Mouse (Mus musculus) liver, embryonic 15.5 days (tissue): ENCODE results near the gene Dock9. TPM values are rescaled to one million over a fixed set of nuclear protein-coding genes. Genes with fewer than 3 reads are reported as not detected.

Experiments used
- ATAC-seq: fragments of 200-750 bp; cut with Nextera tagmentation; 2 replicates; pipeline ENCODE4 v1.8.0; 2017; ENCODE audit warnings: moderate number of reproducible peaks, mild to moderate bottlenecking, moderate library complexity; ENCODE audit not compliant: insufficient read depth
- H3K27ac ChIP-seq: fragments of 300-500 bp; sonication (generic); replicated peaks from 2 replicates; pipeline ENCODE4 v1.5.1; 2015; ENCODE audit warnings: mild to moderate bottlenecking, inconsistent platforms
- H3K27me3 ChIP-seq: fragments of 300-500 bp; sonication (generic); 2 replicates; pipeline ENCODE4 v1.6.1; 2015; ENCODE audit warnings: mild to moderate bottlenecking, inconsistent platforms
- H3K36me3 ChIP-seq: fragments of 300-500 bp; sonication (generic); replicated peaks from 2 replicates; pipeline ENCODE4 v1.6.1; 2015; ENCODE audit warnings: moderate library complexity, mild to moderate bottlenecking, inconsistent platforms
- H3K4me1 ChIP-seq: fragments of 300-500 bp; sonication (generic); replicated peaks from 2 replicates; pipeline ENCODE4 v1.6.1; 2015; ENCODE audit warnings: inconsistent platforms
- H3K4me2 ChIP-seq: fragments of 300-500 bp; sonication (generic); 2 replicates; pipeline ENCODE4 v1.6.1; 2015; ENCODE audit warnings: moderate library complexity, mild to moderate bottlenecking, inconsistent platforms
- H3K4me3 ChIP-seq: fragments of 300-500 bp; sonication (generic); replicated peaks from 2 replicates; pipeline ENCODE4 v1.5.1; 2015; ENCODE audit warnings: mild to moderate bottlenecking, inconsistent platforms
- H3K9ac ChIP-seq: fragments of 300-500 bp; sonication (generic); 2 replicates; pipeline ENCODE4 v1.6.1; 2015; ENCODE audit warnings: moderate library complexity, mild to moderate bottlenecking, inconsistent platforms
- H3K9me3 ChIP-seq: fragments of 300-500 bp; sonication (generic); replicated peaks from 2 replicates; pipeline ENCODE4 v1.6.1; 2016; ENCODE audit warnings: inconsistent platforms
- WGBS: fragments of 180-500 bp; shearing (Covaris S2); methylation state at CpG from one replicate; pipeline ENCODE4 v1.1.7; 2015; ENCODE audit warnings: mixed read lengths; ENCODE audit not compliant: insufficient replicate concordance; 5-methylcytosine and 5-hydroxymethylcytosine counted together
- polyA plus RNA-seq: library from polyadenylated mRNA; unstranded; fragments of >200 nt; fragmentation: Nextera tagmentation; extraction: Ambion mirVana; gene quantifications from 2 replicates; pipeline ENCODE4 v1.2.1, GENCODE M21; 2015

The Dock9 gene
- polyA plus RNA-seq, 1 experiment from 2014 or later = 1.2 TPM

GRCm38 (mm10) chr14:121504781-121505484, 292.7 kb downstream of the Dock9 start, which contains the start of gene Slc15a1:
Gene Slc15a1 (minus strand): TSS chr14:121505252.
- Histone ChIP-seq H3K9me3 (no peaks in the 10 kb centered on the region), H3K4me3 (no peak within 1 kb of the TSS), H3K4me1 (0 out of 2 replicates have a peak, but pooled peaks cover 2% of the 10 kb centered on the region), H3K36me3 (no peaks in the 10 kb centered on the region), H3K4me2 (peak within 1 kb of the TSS; percentile 35), H3K9ac (no peak within 1 kb of the TSS), H3K27me3 (peaks cover 44% of the 10 kb centered on the region), H3K27ac (no peak within 1 kb of the TSS)
- ATAC-seq = no peak
- WGBS = 10% methylated on average over 33 of the region's 33 CpGs

- no peak for ATAC-seq
- no peak overlapping the region for H3K4me3 ChIP-seq
- no peak overlapping the region for H3K9ac ChIP-seq
- H3K4me2 ChIP-seq = no peak overlapping the region
- H3K36me3 ChIP-seq = no peaks in the 10 kb centered on the region
- 39% methylated on average over 2 of the region's 2 CpGs for WGBS
- H3K4me1 ChIP-seq = no peaks in the 10 kb centered on the region
- H3K9me3 ChIP-seq = no peaks in the 10 kb centered on the region
- no peak overlapping the region for H3K27ac ChIP-seq
- peaks cover 37% of the 10 kb centered on the region for H3K27me3 ChIP-seq
These were observed 297.1 kb downstream of the Dock9 start for GRCm38 (mm10) chr14:121500577-121500976.

GRCm38 (mm10) chr14:121499769-121500168, 297.9 kb downstream of the Dock9 start:
- Histone ChIP-seq H3K9me3 (no peaks in the 10 kb centered on the region), H3K36me3 (no peaks in the 10 kb centered on the region), H3K9ac (no peak overlapping the region), H3K4me1 (no peaks in the 10 kb centered on the region), H3K27ac (no peak overlapping the region), H3K4me2 (no peak overlapping the region), H3K27me3 (peaks cover 29% of the 10 kb centered on the region), H3K4me3 (no peak overlapping the region)
- no peak for ATAC-seq
- 13% methylated on average over 1 of the region's 1 CpGs for WGBS

- no peaks in the 10 kb centered on the region for H3K36me3 ChIP-seq
- no peaks in the 10 kb centered on the region for H3K9me3 ChIP-seq
- no peak overlapping the region for H3K9ac ChIP-seq
- H3K4me2 ChIP-seq = no peak overlapping the region
- H3K4me3 ChIP-seq = no peak overlapping the region
- ATAC-seq = no peak
- H3K27ac ChIP-seq = no peak overlapping the region
- H3K4me1 ChIP-seq = no peaks in the 10 kb centered on the region
- 42% methylated on average over 1 of the region's 1 CpGs for WGBS
- H3K27me3 ChIP-seq = peaks cover 18% of the 10 kb centered on the region
These were observed 299.8 kb downstream of the Dock9 start for GRCm38 (mm10) chr14:121497800-121498199.

GRCm38 (mm10) chr14:121495741-121496140, 301.9 kb downstream of the Dock9 start:
- no peak overlapping the region for H3K27ac ChIP-seq
- peaks cover 17% of the 10 kb centered on the region for H3K27me3 ChIP-seq
- WGBS = 56% methylated on average over 4 of the region's 4 CpGs
- H3K4me3 ChIP-seq = no peak overlapping the region
- H3K9ac ChIP-seq = no peak overlapping the region
- H3K4me2 ChIP-seq = no peak overlapping the region
- no peaks in the 10 kb centered on the region for H3K36me3 ChIP-seq
- no peaks in the 10 kb centered on the region for H3K9me3 ChIP-seq
- H3K4me1 ChIP-seq = no peaks in the 10 kb centered on the region
- ATAC-seq = no peak

GRCm38 (mm10) chr14:121495120-121495519, 302.5 kb downstream of the Dock9 start:
- no peak overlapping the region for H3K9ac ChIP-seq
- no peak overlapping the region for H3K4me3 ChIP-seq
- 45% methylated on average over 2 of the region's 2 CpGs for WGBS
- H3K27ac ChIP-seq = no peak overlapping the region
- no peaks in the 10 kb centered on the region for H3K4me1 ChIP-seq
- H3K27me3 ChIP-seq = peaks cover 17% of the 10 kb centered on the region
- no peaks in the 10 kb centered on the region for H3K36me3 ChIP-seq
- no peak overlapping the region for H3K4me2 ChIP-seq
- H3K9me3 ChIP-seq = no peaks in the 10 kb centered on the region
- ATAC-seq = no peak

- Histone ChIP-seq H3K36me3 (no peaks in the 10 kb centered on the region), H3K4me1 (no peaks in the 10 kb centered on the region), H3K27ac (no peak overlapping the region), H3K9ac (no peak overlapping the region), H3K27me3 (peaks cover 15% of the 10 kb centered on the region; the same call in 1 of the 2 replicates), H3K4me2 (no peak overlapping the region), H3K9me3 (no peaks in the 10 kb centered on the region), H3K4me3 (no peak overlapping the region)
- WGBS = 34% methylated on average over 2 of the region's 2 CpGs
- no peak for ATAC-seq
These were observed 303.4 kb downstream of the Dock9 start for GRCm38 (mm10) chr14:121494238-121494637.

- Histone ChIP-seq H3K9ac (no peak overlapping the region), H3K4me2 (no peak overlapping the region), H3K4me3 (no peak overlapping the region), H3K36me3 (no peaks in the 10 kb centered on the region), H3K27ac (no peak overlapping the region), H3K4me1 (no peaks in the 10 kb centered on the region), H3K9me3 (no peaks in the 10 kb centered on the region), H3K27me3 (peaks cover 12% of the 10 kb centered on the region; the same call in 1 of the 2 replicates)
- no peak for ATAC-seq
- WGBS = 36% methylated on average over 3 of the region's 3 CpGs
These were observed 303.9 kb downstream of the Dock9 start for GRCm38 (mm10) chr14:121493712-121494111.

- H3K4me1 ChIP-seq = no peaks in the 10 kb centered on the region
- WGBS = 59% methylated on average over 8 of the region's 8 CpGs
- H3K4me2 ChIP-seq = no peak overlapping the region
- no peak overlapping the region for H3K4me3 ChIP-seq
- H3K27ac ChIP-seq = no peak overlapping the region
- no peak overlapping the region for H3K9ac ChIP-seq
- no peaks in the 10 kb centered on the region for H3K9me3 ChIP-seq
- no peak for ATAC-seq
- no peaks in the 10 kb centered on the region for H3K36me3 ChIP-seq
- H3K27me3 ChIP-seq = peaks cover 17% of the 10 kb centered on the region; the same call in 1 of the 2 replicates
These were observed 305.3 kb downstream of the Dock9 start for GRCm38 (mm10) chr14:121492328-121492727.

Other genes with a start within 250 kb of the Dock9 start
- 20.0 and 22.4 TPM in 2 replicates for gene Ubac2, start 80.8 kb upstream of the Dock9 start, polyA plus RNA-seq
- 0.13 TPM in 1 of 2 replicates, not detected in the other for gene Gpr18, start 117.9 kb upstream of the Dock9 start, polyA plus RNA-seq
- 1.3 and 1.5 TPM in 2 replicates for gene Gpr183, start 167.4 kb upstream of the Dock9 start, polyA plus RNA-seq
- not detected in 2 replicates for gene Timm8a2, start 236.8 kb upstream of the Dock9 start, polyA plus RNA-seq